Mouse (Mus musculus) kidney, postnatal 36 days (tissue): ENCODE results near the gene Ppp2r5b.

Source experiments
- DNase-seq, 2 experiments: peaks; one replicate each; pipeline ENCODE4 v3.0.0; 2021 to 2022; ENCODE audit warnings: mixed read lengths in 2 of 2

Gene Ppp2r5b

DNA sequence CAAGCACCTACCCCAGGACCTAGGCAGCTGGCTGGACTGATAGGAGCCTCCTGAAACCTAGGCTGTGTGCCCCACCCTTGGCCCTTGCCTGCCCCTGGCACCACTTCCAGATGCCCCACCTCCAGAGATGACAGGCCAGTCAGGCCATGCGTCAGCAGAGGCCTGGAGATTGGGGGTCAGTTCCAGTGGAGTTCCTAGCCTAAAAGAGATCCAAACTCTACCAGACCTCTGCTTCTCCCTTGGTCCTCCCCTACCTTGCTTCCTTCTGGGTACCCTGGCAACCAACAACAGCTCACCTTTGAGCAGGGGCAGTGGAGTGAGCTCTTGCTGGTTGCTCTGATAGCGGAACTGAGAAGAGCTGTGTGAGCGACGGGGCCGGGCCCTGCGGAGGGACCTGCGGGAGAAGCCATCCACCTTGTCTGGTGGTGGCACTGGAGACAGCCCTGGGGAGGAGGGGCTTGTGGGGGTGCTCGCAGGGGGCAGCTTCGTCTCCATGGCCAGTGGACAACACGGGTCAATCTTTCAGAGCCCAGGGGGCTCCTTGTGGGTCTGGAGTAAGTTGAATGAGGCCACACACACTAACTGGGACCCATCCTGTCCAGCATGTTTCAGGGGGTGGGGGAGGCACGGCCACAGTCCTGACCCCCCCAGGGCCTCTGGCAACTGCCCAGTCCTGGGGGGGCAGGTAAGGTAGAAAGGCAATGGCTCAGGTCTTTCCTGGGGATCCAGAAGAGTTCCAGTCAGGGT, 1.2 kb downstream of the Ppp2r5b start:
- DNase-seq, result no peak

DNA sequence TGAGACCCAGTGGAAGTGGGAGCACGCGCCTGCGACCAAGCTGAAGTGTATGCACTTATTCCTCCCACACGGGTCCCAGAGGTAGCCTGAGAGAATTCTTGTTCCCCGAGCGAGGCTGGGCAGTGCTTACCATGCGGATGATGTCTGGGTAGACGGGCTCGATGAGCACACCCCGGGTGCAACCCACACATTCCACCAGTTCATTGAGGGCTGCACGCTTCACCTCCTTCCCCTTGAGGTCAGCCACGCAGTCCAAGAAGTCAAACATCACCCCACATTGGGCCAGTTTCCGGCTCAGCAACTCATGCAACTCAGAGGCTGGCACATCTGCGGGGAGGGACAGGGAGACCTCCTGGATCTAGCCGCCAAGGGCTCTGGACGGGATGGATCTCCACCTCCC, 2.0 kb downstream of the Ppp2r5b start:
- peak; percentile 34 to 43 for DNase-seq

DNA sequence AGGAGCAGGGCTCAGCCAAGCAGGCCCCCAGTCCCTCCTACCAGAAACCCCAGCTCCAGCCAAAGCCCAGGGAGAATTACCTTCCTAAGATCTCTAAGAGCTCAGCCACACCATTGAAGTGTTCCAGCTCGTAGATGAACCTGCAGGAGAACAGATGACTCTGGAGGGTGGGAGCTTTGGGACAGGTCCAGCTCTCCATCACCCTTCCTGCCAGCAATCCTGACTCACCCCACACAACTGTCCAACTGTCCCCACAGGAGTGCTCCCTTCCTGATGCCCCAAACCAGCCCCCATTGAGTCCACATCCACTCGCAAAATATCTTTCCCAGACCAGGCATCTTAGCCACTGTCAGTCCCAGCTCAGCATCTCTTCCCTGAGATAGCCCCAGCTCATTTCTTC, 4.6 kb downstream of the Ppp2r5b start:
- no peak for DNase-seq

DNA sequence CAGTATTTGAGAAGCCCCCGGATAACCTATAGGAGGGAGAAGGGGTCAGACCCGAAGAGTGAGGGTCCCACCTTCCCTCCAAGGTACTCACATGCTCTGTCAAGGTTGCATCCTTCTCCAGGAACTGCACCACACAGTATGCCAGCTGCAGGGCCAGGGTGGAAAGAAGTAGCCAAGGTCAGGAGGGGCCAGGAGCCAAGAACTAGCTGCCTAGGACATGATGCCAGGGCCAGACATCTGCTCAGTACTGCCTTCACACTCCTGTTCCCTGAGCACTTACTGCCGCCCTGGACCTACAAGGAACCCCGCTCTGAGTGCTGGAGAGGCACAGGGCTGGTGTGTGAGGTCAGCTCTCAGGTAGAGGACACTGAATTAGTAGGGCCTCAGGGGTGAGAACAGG, 5.3 kb downstream of the Ppp2r5b start:
- no peak for DNase-seq

DNA sequence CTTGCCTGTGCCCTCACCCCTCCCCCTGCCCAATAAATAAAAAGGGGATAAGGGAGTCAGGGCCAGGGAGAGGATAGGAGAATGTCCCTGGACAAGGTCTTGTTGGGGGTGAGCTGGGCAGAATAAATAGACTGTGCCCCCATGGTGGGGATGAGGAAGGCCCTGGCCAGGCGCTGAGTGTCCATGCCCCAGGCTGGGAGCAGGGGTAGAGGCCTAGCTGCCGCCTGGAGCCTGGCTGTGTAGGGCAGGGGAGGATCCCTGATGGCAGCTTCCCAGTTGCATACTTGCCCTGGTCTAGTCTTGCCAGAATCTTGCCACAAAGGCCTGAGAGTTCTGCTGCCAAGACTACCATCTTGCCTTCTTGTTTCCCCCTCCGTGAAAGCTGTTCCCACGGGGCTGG, 7.8 kb downstream of the Ppp2r5b start:
- DNase-seq, result no peak

DNA sequence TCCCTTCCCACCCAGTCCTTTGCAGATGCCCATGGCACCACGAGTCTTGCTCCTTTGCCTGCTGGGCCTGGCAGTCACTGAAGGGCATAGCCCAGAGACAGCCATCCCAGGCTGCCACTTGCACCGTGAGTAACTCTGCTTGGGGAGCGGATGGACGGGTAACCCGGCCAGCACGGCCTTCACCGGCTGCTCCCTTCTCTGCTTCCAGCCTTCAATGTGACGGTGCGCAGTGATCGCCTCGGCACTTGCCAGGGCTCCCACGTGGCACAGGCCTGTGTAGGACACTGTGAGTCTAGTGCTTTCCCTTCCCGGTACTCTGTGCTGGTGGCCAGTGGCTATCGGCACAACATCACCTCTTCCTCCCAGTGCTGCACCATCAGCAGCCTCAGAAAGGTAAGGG, 8.9 kb downstream of the Ppp2r5b start:
- no peak for DNase-seq

DNA sequence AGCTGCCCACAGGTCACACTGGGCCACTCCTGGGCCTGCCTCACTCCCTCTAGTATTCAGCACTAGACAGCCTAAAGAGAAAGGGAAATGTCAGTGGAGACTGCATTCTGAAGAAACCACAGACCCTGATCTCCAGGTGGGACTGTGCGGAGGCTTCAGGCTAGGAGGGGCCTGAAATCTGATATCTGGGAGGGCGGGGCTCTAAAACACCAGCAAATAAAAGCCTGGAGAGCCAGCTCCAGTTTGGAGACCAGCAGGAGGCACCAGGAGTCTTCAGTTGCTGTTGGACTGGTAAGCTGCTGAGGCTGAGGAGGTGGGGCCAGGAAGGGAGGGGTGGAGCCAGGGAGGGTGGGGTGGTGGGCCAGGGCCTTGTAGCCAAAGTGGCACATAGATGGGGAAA, 9.5 kb downstream of the Ppp2r5b start, which contains the start of gene Gpha2:
Gene Gpha2 (plus strand): TSS at position 246 of the 400 bp plus-strand sequence.
- DNase-seq, result no peak

DNA sequence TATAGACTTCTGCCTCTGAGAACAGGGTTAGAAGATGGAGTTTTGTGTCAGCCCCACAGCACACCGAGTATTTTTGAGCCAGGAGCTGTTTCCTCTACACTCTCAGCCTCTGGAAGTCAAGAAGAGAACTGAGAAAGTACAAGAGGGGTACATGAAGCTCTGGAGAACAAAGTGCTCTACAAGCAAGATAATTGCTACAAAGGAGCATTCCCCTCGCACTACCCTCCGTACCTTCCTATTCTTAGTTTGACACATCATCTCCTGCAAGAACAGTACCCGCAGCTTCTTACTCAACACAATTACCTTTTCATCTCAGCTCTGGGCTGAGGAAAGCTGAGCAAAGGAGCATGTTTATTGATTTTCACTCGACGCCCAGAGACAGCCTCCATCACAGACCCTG, 17.1 kb downstream of the Ppp2r5b start:
- no peak for DNase-seq

DNA sequence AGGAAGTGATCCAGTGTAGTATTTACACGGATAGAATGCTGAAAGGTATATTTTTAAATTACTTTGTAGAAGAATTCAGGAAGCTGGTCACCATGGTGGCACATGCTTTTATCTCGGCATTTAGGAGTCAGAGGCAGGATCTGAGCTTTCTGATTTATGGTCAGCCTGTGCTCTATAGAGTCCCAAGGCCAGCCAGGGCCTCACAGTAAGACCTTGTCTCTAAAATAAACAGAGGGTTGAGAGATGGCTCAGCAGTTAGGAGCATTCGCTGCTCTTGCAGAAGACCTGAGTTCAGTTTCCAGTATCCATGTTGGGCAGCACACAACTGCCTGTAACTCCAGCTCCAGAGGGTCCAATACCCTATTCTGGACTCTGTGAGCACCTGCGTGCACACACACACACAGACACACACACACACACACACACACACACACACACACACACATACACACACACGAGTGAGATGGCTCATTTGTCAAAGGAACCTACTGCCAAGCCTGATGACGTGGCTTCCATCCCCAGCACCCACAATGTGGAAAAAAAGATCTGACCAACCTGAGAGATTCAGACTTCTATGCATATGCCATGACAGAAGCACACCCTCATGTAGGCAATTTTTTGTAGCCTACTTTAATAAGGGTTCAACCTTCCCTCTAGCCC, 19.5 kb downstream of the Ppp2r5b start:
- no peak for DNase-seq

DNA sequence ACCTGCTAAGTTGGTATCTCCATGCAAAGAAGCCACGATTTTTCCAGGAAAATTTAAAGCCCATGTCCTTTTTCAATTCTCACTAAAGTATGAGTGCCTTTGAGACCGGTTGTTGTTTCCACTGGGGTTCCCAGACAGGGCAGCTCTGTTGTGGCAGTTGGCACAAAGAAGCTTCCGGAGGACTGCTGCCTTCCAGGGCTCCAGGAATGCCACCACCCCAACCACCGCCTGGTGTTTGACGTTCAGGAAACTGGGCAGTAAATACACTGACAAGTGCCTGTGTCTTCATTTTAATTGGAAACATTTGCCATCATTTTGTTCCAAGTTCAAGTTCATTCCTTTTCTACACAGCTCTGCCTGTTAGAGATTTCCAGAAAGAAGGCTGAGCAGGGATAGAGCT, 29.0 kb downstream of the Ppp2r5b start:
- no peak for DNase-seq

DNA sequence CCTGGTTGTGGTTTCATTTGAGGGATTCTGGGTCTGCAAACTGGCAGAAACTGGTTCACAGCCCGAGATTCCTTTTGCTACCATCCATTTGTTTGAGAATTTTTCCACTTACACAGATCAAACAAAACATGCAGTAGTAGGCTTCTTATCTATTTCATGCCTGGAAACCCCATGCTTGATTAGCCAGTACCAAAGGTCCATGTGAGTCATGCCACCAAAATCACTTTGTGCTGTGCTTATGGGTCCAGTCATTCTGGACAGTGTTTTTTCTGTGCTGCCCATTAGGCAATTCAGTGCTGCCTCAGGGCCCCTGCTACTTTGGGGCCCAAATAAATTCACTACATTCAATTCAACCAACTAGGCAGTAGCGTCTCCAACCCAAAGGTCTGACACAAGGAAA, 31.4 kb downstream of the Ppp2r5b start:
- DNase-seq, result no peak

DNA sequence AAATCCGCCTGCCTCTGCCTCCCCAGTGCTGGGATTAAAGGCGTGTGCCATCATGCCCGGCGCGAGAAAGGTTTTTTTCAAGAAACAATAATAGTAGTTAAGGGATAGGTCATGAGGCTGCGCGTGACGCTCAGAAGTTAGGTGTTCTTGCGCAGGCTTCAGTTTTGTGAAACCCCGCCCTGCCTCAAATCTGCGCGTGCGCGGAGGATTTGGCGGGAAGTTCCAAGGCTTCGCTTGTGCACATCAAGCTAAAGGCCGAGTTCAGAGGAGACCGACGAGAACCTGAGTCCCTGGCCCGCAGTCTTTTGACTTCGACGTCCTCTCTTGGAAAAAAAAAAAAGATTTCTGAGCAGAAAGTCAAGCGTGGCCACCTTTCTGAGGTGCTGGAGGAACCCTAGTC, 51.5 kb downstream of the Ppp2r5b start, which contains the start of gene Majin:
Gene Majin (plus strand): TSS at position 258 of the 400 bp plus-strand sequence.
- no peak for DNase-seq

DNA sequence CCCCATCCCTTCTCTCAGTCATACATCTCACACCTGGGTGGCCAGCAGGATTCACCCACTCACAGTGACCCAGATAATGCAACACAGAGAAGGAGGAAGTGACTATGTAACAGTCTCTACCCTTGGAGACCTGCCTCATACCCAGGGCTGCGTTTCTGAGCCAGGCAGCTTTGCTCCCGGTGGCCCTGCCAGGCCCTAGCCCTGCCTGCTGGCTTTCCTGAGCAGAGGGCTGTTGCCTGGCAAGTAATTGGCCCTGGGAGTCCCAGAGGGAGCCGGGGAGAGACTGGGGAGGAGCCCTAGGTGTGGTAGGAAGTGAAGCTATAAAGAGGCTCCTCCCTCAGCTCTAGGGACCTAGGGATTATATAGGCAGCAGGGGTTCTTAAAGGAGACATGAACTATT, 53.1 kb downstream of the Ppp2r5b start:
- DNase-seq, result no peak

DNA sequence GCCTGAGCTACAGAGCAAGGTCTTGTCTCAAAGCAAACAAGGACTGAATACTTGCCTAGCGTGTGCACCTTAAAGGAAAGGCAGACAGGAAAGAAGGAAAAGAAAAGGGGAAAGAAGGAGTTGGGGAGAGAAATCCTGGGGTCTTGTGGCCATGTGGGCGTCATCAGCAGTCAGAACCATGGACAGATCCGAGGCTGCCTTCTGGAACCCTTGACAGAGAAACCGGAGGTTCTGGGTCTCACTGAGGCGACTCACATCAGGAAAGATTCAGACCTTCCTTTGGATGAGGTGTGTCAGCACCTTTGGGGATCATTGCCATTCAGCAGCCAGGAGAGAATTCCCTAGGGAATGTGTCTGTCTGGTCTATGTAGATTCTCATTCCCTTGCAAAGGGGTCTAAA, 54.0 kb downstream of the Ppp2r5b start:
- DNase-seq, result peak in 1 of 2 experiments; percentile 22

DNA sequence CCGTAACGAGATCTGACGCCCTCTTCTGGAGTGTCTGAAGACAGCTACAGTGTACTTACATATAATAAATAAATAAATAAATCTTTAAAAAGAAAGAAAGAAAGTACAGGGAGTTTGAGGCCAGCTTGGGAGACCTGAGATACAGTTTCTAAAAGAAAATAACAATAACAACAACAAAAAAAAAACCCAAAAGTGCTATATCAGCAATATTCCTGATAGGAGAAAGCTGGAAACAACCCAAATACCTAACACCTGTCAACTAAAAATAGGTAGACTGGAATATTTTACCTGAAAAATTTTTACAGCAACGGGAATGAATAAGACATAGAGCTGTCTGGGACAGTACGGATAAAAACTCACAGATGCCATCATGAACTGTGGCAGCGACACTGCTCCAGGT, 56.9 kb downstream of the Ppp2r5b start:
- DNase-seq, result no peak
